Mouse (Mus musculus) right cerebral cortex, postnatal 4 days (tissue): Measurements from ENCODE around the gene Tex22.

Experiments used
- DNase-seq: peaks from one replicate; pipeline ENCODE4 v3.0.0-alpha.2; 2022

The Tex22 gene

GRCm38 (mm10) chr12:113060178-113060577, 14.1 kb upstream of the Tex22 start:
- DNase-seq: no peak

GRCm38 (mm10) chr12:113061606-113062005, 12.7 kb upstream of the Tex22 start:
- DNase-seq: no peak

GRCm38 (mm10) chr12:113062201-113062600, 12.1 kb upstream of the Tex22 start:
- DNase-seq: no peak

- DNase-seq: no peak
Observed at GRCm38 (mm10) chr12:113063700-113064099, 10.6 kb upstream of the Tex22 start.

GRCm38 (mm10) chr12:113068002-113068401, 6.3 kb upstream of the Tex22 start:
- DNase-seq: no peak

- no peak for DNase-seq
Observed at GRCm38 (mm10) chr12:113069389-113069788, 4.9 kb upstream of the Tex22 start.

GRCm38 (mm10) chr12:113071321-113071720, 3.0 kb upstream of the Tex22 start:
- no peak for DNase-seq

- no peak for DNase-seq
Observed at GRCm38 (mm10) chr12:113071827-113072226, 2.5 kb upstream of the Tex22 start.

- DNase-seq: peak; percentile 64
Observed at GRCm38 (mm10) chr12:113073420-113074328, 628 bp upstream of the Tex22 start.

GRCm38 (mm10) chr12:113075063-113075454, 757 bp downstream of the Tex22 start:
- DNase-seq: peak; percentile 92

- DNase-seq: no peak
Observed at GRCm38 (mm10) chr12:113075486-113075885, 1.2 kb downstream of the Tex22 start.

- DNase-seq: no peak
Observed at GRCm38 (mm10) chr12:113087276-113087675, 13.0 kb downstream of the Tex22 start.

- no peak for DNase-seq
Observed at GRCm38 (mm10) chr12:113088026-113088425, 13.7 kb downstream of the Tex22 start.

- DNase-seq: no peak
Observed at GRCm38 (mm10) chr12:113089107-113089506, 14.8 kb downstream of the Tex22 start.

- DNase-seq: no peak
Observed at GRCm38 (mm10) chr12:113090053-113090452, 15.8 kb downstream of the Tex22 start.

GRCm38 (mm10) chr12:113097040-113097439, 22.7 kb downstream of the Tex22 start:
- DNase-seq: no peak

- peak; percentile 62 for DNase-seq
Observed at GRCm38 (mm10) chr12:113097749-113098281, 23.5 kb downstream of the Tex22 start, which contains the start of gene Mta1. TSS of gene Mta1 (plus strand) at chr12:113098278.

- peak; percentile 42 for DNase-seq
Observed at GRCm38 (mm10) chr12:113098530-113099151, 24.3 kb downstream of the Tex22 start.

- no peak for DNase-seq
Observed at GRCm38 (mm10) chr12:113099470-113100237, 25.4 kb downstream of the Tex22 start.

- no peak for DNase-seq
Observed at GRCm38 (mm10) chr12:113100448-113101076, 26.3 kb downstream of the Tex22 start.

GRCm38 (mm10) chr12:113101251-113101960, 27.1 kb downstream of the Tex22 start:
- no peak for DNase-seq

- peak; percentile 49 for DNase-seq
Observed at GRCm38 (mm10) chr12:113102461-113102860, 28.2 kb downstream of the Tex22 start.
